Mouse (Mus musculus) liver, adult 2 months (tissue): ENCODE measurements around the gene Mbtps1.

Source experiments
- CTCF ChIP-seq: fragments of 200-500 bp; IDR thresholded peaks from 2 replicates; pipeline ENCODE4 v1.5.1; 2011; ENCODE audit warnings: low read depth, low read length, control low read depth
- POLR2A ChIP-seq: fragments of 200-500 bp; IDR thresholded peaks from 2 replicates; pipeline ENCODE4 v1.6.1; 2011; ENCODE audit warnings: low read length, control low read depth; ENCODE audit not compliant: insufficient read depth; ENCODE audit errors: extremely low read depth

DNA sequence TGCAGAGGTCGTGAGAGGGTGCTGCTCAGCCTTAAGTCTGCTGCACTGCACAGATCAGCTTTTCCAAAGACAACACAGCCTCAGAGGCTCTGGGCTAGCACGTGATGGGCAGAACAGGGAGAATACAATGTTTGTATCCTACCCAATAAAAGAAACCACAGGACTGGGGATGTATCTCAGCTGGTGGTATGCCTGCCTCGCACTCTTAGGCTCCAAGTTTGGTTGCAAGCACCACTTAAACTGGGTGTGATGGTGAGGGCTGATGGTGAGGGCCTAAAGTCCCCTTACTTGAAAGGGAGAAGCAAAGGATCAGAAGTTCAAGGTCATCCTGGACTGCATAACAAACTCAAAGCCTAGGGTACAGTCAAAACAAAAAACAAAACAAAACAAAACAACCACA lies 13.9 kb downstream of the Mbtps1 start:
- TF ChIP-seq CTCF = no peak
- no peak for TF ChIP-seq POLR2A
